Mouse (Mus musculus) granulocyte monocyte progenitor cell, adult 5-6 weeks (primary cell): Measurements from ENCODE around the gene Sf3b6. TPM values are rescaled to one million over a fixed set of nuclear protein-coding genes. Genes with fewer than 3 reads are reported as not detected.
"Not testable (repeated sequence)": the region's sequence is repeated elsewhere in the genome, so short reads cannot be mapped to it uniquely, and the experiment has no call there.

Experiments
- ATAC-seq: replicated peaks from 2 replicates; pipeline ENCODE4 v1.8.0; 2016; ENCODE audit warnings: mild to moderate bottlenecking, moderate TSS enrichment, inconsistent platforms; ENCODE audit not compliant: poor library complexity, severe bottlenecking
- total RNA-seq, 2 experiments: library from RNA; stranded (forward) in 1 of 2; stranded (reverse) in 1 of 2; fragments of 200-712, 200-1000 nt in 1 of 2; fragments of >200 nt in 1 of 2; fragmentation: Nextera tagmentation in 1 of 2; gene quantifications; 2 replicates each; pipeline ENCODE4 v1.2.3; 2014 to 2017

Gene Sf3b6
- total RNA-seq (2014; fragmentation: Nextera tagmentation), result 202 and 249 TPM in 2 replicates
- total RNA-seq (2017), result 134 and 198 TPM in 2 replicates

- peak; percentile 96 for ATAC-seq
These were observed at the start of gene Sf3b6 for GRCm38 (mm10) chr12:4817361-4818101. Gene Sf3b6, plus strand, starts transcription at chr12:4817544.

DNA sequence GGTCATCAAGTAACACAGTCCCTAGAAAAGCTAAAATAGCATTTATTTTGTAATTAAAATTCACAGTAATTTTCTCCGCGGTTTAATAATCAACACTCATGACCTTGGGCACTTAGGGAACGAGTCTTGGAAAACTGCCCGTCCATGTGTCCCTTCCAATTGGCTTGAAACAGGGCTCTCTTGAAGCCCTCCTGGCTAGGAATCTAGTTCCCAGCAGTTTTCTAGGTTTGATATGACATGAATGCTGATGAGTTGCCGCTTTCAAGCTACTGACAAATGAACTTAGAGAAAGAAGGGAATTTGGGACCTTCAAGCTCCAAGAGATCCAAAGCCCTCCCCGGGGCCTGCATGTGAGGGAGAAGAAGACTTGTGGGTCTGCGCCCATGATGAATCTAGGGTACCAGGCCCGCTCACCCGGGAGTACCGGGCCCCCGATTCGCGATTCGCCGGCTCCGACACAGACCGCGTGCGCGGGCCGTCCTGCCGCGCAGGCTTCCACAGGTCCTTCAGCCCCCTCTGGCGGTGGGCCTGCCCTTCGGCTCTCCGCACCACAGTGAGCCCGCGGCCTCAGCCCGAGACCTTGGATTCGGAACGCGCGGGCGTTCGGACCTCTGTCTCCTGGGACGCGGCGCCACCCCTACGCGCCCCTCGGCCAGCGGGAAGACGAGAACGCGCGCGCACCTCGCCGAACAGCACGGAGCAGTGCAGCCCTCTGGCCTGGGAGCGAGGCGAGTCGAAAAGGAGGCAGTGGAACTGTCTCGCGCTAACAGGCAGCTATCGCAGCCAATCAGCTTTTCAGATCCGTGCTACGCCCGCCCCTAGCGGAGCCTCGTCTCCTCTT, 48.6 kb upstream of the Sf3b6 start, which contains the start of the genes Pfn4 and Fam228b:
Pfn4 (plus strand) TSS at position 531 of the 841 bp plus-strand sequence.
Fam228b (minus strand) TSS at position 776 of the 841 bp plus-strand sequence.
- ATAC-seq, result peak; percentile 98

DNA sequence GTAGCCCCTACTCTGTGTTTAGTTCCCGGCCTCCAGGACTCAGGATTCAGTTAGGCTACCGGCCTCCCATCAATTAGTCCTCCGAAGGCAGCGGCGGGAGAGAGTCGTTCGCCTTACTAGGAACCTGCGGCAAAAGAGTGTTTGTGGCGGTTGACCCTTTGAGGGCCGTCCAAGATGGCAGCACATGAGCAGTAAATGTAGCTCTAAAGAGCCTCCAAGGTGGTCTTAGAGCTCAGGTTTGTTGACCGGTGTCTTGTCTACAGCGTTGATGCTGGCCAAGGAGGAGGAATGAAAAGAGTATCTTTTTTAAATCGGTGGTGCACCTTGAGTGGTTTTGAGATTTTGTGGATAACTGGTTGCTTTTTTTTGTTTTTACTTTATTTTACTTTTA, 48.0 kb upstream of the Sf3b6 start:
- ATAC-seq, result peak; percentile 14; the same call in 1 of the 2 replicates

- no peak for ATAC-seq
These were observed 42.3 kb upstream of the Sf3b6 start for GRCm38 (mm10) chr12:4774895-4775587.

DNA sequence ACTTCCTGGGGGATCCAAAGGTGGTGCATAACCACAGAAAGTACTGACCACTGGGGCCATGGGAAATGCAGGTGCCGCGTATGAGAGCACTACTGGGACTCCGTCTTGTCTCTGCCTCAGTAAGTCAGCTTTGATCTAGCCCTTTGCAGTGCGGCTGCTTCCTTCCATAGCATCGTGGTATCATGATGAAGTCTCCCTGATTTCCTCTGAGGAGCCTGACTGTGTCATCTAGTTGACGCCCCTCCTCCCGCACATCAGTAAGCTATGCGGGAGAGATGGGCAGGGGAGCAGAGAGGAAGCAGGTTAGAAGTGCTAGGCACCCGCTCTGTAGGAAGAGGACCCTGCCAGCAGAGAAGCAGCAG, 41.8 kb upstream of the Sf3b6 start:
- ATAC-seq, result no peak

DNA sequence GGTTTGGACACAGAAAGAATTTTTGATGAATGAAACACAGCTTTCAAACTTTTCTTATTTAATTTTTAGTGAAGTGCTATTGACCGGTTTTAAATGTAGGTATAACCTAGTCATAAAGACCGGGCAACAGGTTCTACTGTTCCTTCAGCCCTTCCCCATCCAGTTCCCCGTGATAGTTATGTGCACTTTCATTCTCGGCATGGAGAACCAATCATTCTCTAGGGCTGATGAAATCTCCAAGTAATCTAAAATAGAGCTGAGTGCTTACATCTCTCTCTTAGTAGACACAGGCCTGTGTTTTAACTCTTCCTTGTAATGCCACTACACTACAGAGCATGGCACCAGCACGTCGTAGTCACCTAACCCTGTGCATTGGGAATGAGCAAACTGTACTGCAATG, 39.6 kb upstream of the Sf3b6 start:
- ATAC-seq, result no peak

DNA sequence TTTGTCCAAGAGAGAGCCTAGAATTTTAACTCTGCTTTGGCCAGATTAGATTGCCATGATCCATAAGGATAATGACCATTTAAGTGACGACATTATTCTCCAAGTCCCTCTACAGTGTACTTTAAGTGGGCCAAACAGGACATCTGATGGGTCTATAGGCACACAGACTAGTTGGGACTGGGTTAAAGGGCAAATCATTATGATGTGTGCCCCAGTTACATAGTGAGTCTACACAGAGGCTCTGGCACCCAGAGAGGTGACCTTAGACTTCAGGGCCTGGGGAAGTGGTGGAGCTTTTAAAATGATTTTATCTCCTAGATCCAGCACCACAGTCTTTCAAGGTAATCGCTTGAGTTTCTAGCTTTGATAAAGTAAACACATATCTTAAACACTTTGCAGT, 37.1 kb upstream of the Sf3b6 start:
- ATAC-seq, result no peak

- ATAC-seq, result 0 out of 2 replicates have a peak, but pooled peaks have one; percentile 14
These were observed 36.1 kb upstream of the Sf3b6 start for GRCm38 (mm10) chr12:4781270-4781669.

DNA sequence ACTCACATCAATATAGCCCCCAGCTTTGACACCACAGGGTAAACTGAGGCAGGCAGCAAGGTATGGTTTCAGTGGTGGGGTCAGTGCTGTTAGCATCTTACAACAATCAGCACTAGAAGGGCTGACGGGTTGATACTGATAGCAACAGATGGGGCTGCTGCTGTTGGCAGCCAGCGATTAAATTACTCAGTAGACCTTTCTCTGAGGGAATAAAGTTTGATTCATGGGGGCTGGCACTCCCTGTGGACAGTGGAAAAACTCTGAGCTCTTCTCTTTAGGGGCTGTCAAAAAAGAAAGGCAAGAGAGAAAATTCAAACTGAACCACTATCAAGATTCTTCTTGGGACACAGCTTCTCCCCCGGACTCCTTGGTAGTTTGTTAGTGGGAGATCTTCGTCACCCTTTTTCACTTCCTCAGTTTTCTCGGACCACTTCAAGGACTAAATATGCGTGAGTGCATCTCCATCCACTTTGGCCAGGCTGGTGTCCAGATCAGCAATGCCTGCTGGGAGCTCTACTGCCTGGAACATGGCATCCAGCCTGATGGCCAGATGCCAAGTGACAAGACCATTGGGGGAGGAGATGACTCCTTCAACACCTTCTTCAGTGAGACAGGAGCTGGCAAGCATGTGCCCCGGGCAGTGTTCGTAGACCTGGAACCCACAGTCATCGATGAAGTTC, 35.5 kb upstream of the Sf3b6 start:
- not testable (repeated sequence) for ATAC-seq

GRCm38 (mm10) chr12:4783598-4783997, 33.7 kb upstream of the Sf3b6 start:
- no peak for ATAC-seq

GRCm38 (mm10) chr12:4784466-4784865, 32.9 kb upstream of the Sf3b6 start:
- ATAC-seq, result no peak

- not testable (repeated sequence) for ATAC-seq
These were observed 29.2 kb upstream of the Sf3b6 start for GRCm38 (mm10) chr12:4788128-4788527.

DNA sequence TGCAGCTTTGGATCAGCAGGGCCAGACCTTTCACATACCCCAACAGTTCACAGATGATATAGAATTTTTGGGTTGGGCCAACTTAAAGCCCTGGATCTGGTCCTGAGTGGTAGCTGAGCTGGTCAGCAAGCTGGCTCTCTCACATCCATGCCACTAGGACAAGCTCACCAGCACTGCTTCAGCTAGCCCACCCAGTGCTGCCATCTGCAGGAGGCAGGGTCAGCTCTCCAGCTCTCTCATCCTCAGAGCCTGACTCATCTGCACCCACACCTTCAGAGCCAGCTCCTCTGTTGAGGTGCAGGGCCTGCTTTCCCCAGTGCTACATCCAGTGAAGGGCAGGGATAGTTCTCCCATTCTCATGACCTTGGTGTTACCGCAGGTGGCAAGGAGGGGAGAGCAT, 23.6 kb upstream of the Sf3b6 start:
- ATAC-seq, result no peak

DNA sequence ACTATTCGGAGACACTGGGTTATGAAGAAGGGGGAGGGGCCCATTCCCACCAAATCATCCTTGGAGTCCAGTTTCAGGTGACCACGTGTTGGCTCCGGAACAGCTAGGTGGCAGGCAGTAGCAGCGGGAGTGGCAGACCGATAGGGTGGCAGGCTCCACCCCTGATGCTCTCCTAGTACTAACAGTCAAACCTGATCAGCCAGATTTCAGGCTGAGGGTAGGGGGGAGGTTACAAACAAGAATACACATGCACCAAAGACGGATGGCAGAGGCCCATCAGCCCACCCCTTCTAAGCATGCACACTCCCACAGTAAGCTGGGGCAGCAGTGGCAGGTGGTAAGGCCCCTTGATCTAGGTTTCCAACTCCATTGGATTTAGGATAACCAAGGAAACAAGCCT, 19.9 kb upstream of the Sf3b6 start:
- ATAC-seq, result not testable (repeated sequence)

DNA sequence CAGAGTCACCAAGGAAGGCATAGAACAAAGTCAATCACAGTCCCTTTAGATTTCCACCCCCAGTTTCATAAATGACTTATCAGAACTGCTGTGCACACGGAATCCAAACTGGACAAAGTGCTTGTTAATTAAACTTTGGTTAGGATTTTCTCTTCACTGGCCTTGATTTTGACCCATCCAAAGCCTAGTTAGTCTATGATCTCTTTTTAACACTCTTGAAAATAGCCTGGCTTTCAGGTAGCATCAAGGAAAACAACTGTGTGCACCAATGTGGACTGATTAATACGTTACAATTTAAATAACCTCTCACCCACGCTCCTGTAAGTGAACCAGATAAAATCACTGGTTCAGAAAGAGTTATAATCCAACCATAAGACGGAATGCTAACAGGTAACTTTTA, 6.3 kb upstream of the Sf3b6 start:
- no peak for ATAC-seq

- no peak for ATAC-seq
These were observed 5.6 kb upstream of the Sf3b6 start for GRCm38 (mm10) chr12:4811705-4812104.

GRCm38 (mm10) chr12:4813636-4814035, 3.7 kb upstream of the Sf3b6 start:
- no peak for ATAC-seq

- ATAC-seq, result no peak; the same call in 1 of the 2 replicates
These were observed 524 bp upstream of the Sf3b6 start for GRCm38 (mm10) chr12:4816680-4817360.

DNA sequence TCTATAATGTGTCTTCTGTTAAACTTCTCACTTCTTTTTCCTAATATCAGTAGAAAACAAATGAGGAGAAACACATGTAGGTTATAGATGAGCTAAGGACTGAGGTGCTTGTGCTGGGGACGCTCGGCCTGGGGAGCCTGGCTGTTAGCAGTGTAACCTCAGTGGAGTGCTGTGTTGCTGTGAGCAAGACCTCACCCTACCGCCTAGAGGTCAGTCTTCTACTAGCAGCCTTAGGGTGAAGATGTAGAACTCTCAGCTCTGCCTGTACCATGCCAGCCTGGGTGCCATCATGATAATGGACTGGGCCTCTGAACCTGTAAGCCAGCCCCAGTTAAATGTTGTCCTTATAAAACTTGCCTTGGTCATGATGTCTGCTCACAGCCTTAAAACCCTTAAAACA, 9.9 kb downstream of the Sf3b6 start:
- ATAC-seq, result no peak

GRCm38 (mm10) chr12:4836959-4837358, 19.6 kb downstream of the Sf3b6 start:
- no peak for ATAC-seq
